Mouse (Mus musculus) G1E (cell line): ENCODE results near the gene Atp1a1. TPM values are rescaled to one million over a fixed set of nuclear protein-coding genes. Genes with fewer than 3 reads are reported as not detected.

Experiments
- ATAC-seq: 2 replicates; pipeline ENCODE4 v1.8.0; 2016; ENCODE audit warnings: mild to moderate bottlenecking; ENCODE audit not compliant: insufficient number of reproducible peaks, poor library complexity, low FRiP score, severe bottlenecking; ENCODE audit errors: extremely low read depth
- DNase-seq: peaks from one replicate; pipeline ENCODE4 v3.0.0; 2012; ENCODE audit warnings: low spot score
- H3K27me3 ChIP-seq: 2 replicates; pipeline ENCODE4 v1.6.1; 2012; ENCODE audit warnings: mild to moderate bottlenecking, low read length, inconsistent platforms; ENCODE audit not compliant: insufficient read depth
- H3K36me3 ChIP-seq: replicated peaks from 2 replicates; pipeline ENCODE3; 2012; ENCODE audit warnings: mild to moderate bottlenecking, inconsistent platforms
- H3K4me1 ChIP-seq: 2 replicates; pipeline ENCODE4 v1.6.1; 2012; ENCODE audit warnings: low read depth, low read length, inconsistent platforms, mixed read lengths; ENCODE audit not compliant: insufficient read depth
- H3K4me3 ChIP-seq: 2 replicates; pipeline ENCODE4 v1.5.1; 2012; ENCODE audit warnings: low read depth, mild to moderate bottlenecking, inconsistent platforms, low read length, moderate library complexity, mixed read lengths
- H3K9me3 ChIP-seq: replicated peaks from 2 replicates; pipeline ENCODE4 v1.6.1; 2012; ENCODE audit warnings: inconsistent platforms
- CTCF ChIP-seq: IDR thresholded peaks from 2 replicates; pipeline ENCODE4 v1.5.1; 2012; ENCODE audit warnings: low read depth, low read length, inconsistent platforms, mixed read lengths
- GATA1 ChIP-seq: IDR thresholded peaks from 2 replicates; pipeline ENCODE4 v1.6.1; 2012; ENCODE audit warnings: borderline replicate concordance, low read length, inconsistent platforms, mixed read lengths
- GATA2 ChIP-seq: IDR thresholded peaks from 2 replicates; pipeline ENCODE4 v1.6.1; 2012; ENCODE audit warnings: low read depth, low read length, inconsistent platforms, borderline replicate concordance
- POLR2AphosphoS5 ChIP-seq: IDR thresholded peaks from 2 replicates; pipeline ENCODE4 v1.6.1; 2012; ENCODE audit warnings: low read depth, low read length, inconsistent platforms; ENCODE audit not compliant: insufficient replicate concordance
- TAL1 ChIP-seq: conservative IDR thresholded peaks from 2 replicates; pipeline ENCODE4 v1.6.1; 2012; ENCODE audit warnings: low read depth, low read length, inconsistent platforms, mixed read lengths
- polyA plus RNA-seq: library from polyadenylated mRNA; stranded (reverse); fragments of >175 nt; gene quantifications from 2 replicates; pipeline ENCODE4 v1.2.3, GENCODE M21; 2012
- total RNA-seq, 2 experiments: library from RNA; stranded (forward) in 1 of 2; stranded (reverse) in 1 of 2; fragments of 200-1000 nt in 1 of 2; fragments of >200 nt in 1 of 2; fragmentation: Nextera tagmentation in 1 of 2; gene quantifications; 2 replicates each; pipeline ENCODE4 v1.2.3; 2014 to 2017

The Atp1a1 gene
- 49.3 and 50.5 TPM in 2 replicates for total RNA-seq (2014; fragmentation: Nextera tagmentation)
- total RNA-seq (2017) = 71.8 and 76.1 TPM in 2 replicates
- polyA plus RNA-seq = 187 and 225 TPM in 2 replicates

DNA sequence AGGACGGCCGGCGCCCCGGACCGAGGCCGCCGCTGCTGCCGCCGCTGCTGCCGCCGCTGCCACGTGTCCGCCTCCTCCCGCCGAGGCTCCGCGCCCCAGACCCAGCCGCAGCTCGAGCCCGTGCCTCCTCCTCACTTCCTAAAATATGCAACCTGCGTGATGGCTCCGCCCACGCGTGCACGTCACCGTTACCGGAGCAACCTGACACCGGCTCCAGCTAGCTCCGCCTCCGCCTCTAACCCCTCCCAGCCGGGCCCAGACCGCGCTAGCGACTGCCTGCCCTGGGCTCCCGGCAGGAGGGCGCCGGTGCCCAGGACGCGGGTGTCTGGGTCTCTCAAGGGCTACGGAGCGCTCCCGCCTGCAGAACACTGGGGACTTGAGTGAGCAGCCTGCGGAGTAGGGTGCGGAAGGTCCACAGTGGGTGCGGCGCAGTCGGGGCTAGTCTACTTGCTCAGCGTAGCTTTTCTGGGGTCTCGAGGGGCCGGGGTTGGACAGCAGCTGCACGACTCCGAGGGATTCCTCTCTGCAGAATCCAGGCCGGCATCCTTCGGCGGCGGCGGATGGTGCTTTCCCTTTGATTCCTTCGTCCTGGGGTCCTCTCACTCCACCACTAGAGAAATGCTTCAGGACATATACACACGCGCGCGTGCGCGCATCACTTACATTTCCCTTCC, at the start of gene Atp1a1:
TSS of gene Atp1a1 (minus strand) at position 135 of the 674 bp plus-strand sequence.
- no peak for TF ChIP-seq GATA1
- TF ChIP-seq GATA2 = no peak
- no peak for TF ChIP-seq POLR2AphosphoS5
- no peak for TF ChIP-seq TAL1
- TF ChIP-seq CTCF = no peak
- peaks cover 24% of the 10 kb centered on the region for H3K36me3 ChIP-seq
- H3K4me3 ChIP-seq = peak within 1 kb of the TSS; percentile 79
- ATAC-seq (peak; percentile 96), DNase-seq (peak; percentile 99)
- H3K9me3 ChIP-seq = no peaks in the 10 kb centered on the region
- H3K4me1 ChIP-seq = peaks cover 59% of the 10 kb centered on the region
- peaks cover 28% of the 10 kb centered on the region for H3K27me3 ChIP-seq

DNA sequence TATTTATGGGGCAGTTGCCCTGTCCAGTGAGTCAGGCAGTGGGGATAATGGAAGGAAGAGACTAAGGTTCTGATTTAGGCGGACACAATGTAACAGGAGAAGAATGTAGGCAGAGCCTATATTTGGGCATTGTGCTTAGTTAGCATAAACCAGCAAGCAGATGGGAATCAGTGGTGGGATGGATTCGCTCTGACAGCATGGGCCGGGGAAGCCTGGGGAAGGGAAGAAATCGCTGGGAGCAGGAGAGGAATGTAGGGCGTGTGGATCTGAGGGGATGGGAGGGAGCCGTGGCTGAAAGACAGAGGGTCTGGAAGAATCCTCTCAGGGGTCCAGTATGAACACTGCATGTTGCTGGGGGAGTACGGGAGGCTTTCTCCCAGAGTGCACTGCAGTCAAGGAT, 49.0 kb upstream of the Atp1a1 start:
- Histone ChIP-seq H3K27me3 (peaks cover 25% of the 10 kb centered on the region), H3K36me3 (no peaks in the 10 kb centered on the region), H3K4me1 (no peaks in the 10 kb centered on the region), H3K9me3 (no peaks in the 10 kb centered on the region), H3K4me3 (no peak overlapping the region)
- no peak for DNase-seq
- no peak for TF ChIP-seq CTCF
- TF ChIP-seq TAL1 = no peak
- no peak for TF ChIP-seq POLR2AphosphoS5
- TF ChIP-seq GATA2 = no peak
- TF ChIP-seq GATA1 = no peak
- ATAC-seq = no peak

DNA sequence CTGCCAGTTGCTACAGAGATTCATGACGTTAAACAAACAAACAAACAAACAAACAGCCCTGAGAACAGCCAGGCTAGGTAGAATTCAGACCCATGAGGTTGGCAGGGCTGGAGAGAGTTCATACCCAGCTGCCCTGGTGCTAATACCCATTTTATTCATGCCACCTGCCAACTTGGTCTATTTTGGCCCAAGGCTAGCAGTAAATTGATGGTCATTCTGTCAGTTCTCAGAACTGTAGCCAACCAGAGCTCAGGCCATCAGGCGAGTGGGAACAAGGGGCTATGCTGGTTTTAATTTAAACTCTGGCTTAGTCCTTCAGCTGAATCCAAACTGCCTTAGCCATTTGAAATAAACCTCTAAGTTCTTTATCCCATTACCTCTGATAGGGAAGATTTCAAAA, 48.5 kb upstream of the Atp1a1 start:
- no peak for ATAC-seq
- Histone ChIP-seq H3K4me3 (no peak overlapping the region), H3K36me3 (no peaks in the 10 kb centered on the region), H3K4me1 (no peaks in the 10 kb centered on the region), H3K27me3 (peaks cover 25% of the 10 kb centered on the region), H3K9me3 (no peaks in the 10 kb centered on the region)
- TF ChIP-seq CTCF = no peak
- TF ChIP-seq GATA1 = no peak
- no peak for TF ChIP-seq GATA2
- DNase-seq = no peak

DNA sequence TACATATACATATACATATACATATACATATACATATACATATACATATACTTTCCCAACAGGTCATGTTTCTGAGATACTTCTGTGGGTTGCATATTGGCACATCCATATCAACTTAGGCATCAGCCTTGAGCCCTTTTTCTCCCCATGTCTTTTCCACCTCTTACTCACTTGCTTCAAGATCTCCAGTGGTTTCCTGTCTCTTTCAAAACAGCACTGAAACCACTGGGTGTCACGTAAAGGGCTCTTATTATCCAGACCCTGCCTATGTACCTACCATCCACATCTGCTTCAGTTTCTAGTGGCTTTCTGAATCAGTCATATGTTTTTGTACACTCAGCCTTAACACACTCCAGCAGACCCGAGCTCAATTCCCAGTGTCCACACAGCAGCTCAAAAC, 45.8 kb upstream of the Atp1a1 start:
- Histone ChIP-seq H3K4me3 (no peak overlapping the region), H3K4me1 (no peaks in the 10 kb centered on the region), H3K27me3 (peaks cover 21% of the 10 kb centered on the region), H3K9me3 (no peaks in the 10 kb centered on the region), H3K36me3 (no peaks in the 10 kb centered on the region)
- no peak for DNase-seq
- ATAC-seq = no peak
- TF ChIP-seq CTCF = no peak
- TF ChIP-seq TAL1 = no peak
- TF ChIP-seq POLR2AphosphoS5 = no peak

DNA sequence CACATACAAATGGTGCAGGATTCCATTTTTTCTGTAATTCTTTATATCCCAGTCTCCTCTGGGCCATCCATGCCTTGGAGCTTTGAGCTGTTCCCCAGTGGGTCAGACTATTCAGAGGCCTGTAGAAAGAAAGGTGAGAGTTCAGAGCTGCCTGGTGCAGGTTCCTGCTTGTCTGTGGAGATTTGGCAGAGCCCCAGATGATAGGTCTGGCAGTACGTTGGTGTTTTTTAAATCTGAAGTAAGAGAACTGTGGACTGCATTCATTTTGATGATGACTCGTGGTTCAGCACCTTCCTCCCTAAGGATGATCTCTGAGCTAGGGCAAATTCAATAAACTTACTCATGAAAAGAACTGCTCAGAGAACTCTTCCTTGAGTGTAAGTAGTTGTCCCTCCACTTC, 44.8 kb upstream of the Atp1a1 start:
- Histone ChIP-seq H3K9me3 (no peaks in the 10 kb centered on the region), H3K4me1 (no peaks in the 10 kb centered on the region), H3K4me3 (no peak overlapping the region), H3K27me3 (peaks cover 21% of the 10 kb centered on the region), H3K36me3 (no peaks in the 10 kb centered on the region)
- no peak for TF ChIP-seq POLR2AphosphoS5
- no peak for TF ChIP-seq CTCF
- no peak for TF ChIP-seq TAL1
- no peak for TF ChIP-seq GATA1
- TF ChIP-seq GATA2 = no peak
- no peak for ATAC-seq
- no peak for DNase-seq

DNA sequence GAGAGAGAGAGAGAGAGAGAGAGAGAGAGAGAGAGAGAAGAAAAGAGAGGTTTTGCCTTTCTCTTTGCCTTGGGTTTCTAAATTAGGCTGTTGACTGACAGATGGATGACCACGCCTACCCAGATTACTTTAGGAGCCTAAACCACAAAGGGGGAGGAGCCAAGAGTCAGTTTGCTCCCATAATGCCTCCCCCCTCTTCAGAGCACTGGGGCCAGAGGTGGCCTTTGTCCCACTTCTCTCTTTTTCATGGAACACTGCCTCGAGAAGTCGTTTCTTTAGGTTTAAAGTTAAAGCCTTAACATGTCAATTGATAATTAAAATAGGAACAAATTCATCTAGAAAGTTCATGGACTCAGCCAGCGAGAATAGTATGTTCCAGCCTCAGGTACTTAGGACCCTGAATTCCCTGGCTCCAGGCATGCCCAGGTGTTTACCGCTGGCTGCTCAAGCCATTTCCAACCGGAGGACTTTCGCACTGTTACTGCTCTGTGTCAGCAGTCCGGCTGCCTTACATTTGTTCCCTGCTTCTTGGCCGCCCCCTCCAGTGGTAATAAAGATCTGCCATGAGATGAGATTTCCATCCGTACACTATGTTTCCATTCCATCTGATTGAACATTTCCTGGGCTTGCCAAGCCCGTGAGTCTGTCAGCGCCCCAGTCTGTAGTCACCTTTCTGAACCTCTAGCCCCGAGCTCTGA, 43.8 kb upstream of the Atp1a1 start:
- H3K4me3 ChIP-seq = no peak overlapping the region
- no peak; the same call in 1 of the 2 replicates for ATAC-seq
- H3K4me1 ChIP-seq = no peaks in the 10 kb centered on the region
- H3K36me3 ChIP-seq = no peaks in the 10 kb centered on the region
- no peak for TF ChIP-seq GATA1
- TF ChIP-seq GATA2 = no peak
- TF ChIP-seq POLR2AphosphoS5 = no peak
- TF ChIP-seq TAL1 = no peak
- no peak for TF ChIP-seq CTCF
- H3K9me3 ChIP-seq = no peaks in the 10 kb centered on the region
- peak; percentile 3 for DNase-seq
- peaks cover 17% of the 10 kb centered on the region for H3K27me3 ChIP-seq
